Mouse (Mus musculus): ENCODE measurements around the gene Olfr545.
"Not testable (repeated sequence)": the region's sequence is repeated elsewhere in the genome, so short reads cannot be mapped to it uniquely, and the experiment has no call there.

The Olfr545 gene

DNA sequence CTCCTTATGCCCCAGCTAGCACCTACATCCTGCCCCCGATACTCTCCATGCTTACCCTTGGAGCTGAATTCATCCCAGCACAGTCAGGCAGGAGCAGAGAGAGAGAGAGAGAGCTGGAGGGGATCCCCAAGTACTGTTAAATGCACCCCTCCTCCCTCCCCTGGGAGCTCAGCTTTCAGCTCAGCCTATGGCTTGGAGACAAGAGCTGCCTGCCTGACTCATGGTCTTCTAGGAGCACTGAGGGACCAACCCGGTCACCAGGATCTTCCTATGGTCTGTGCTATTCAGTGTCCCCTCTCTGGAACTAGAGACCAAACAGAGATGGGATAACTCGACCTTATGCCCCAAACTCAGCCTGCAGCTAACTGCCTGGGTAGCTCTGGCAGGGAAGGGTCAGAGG lies at the start of gene Olfr545:
Gene Olfr545 (minus strand): TSS at position 101 of the 400 bp plus-strand sequence.
- no peak for DNase-seq

- DNase-seq = no peak
These were observed 41.9 kb upstream of the Olfr545 start for GRCm38 (mm10) chr7:102541251-102541650.

GRCm38 (mm10) chr7:102540596-102540995 lies 41.2 kb upstream of the Olfr545 start, which contains the start of gene Olfr548-ps1:
Gene Olfr548-ps1 (plus strand): TSS chr7:102540896.
- no peak for DNase-seq

DNA sequence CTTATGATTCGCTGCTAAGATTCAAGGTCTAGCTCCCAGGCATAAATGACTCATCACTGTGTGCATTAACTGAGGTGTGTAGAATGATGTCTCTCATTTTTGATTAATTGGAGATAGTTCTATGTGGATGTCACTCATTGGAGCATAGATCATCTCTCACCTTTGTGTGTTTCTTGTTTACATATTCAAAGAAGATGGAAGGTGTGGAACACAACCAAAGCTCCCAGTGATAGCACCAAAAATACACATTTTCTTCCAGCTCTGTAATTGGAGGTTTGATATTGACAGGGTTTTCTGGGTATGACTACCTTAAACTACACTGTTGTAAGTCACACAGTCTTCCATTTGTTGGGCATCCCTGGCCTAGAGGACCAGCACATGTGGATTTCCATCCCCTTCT lies 35.1 kb upstream of the Olfr545 start, which contains the start of gene Olfr547:
Gene Olfr547 (plus strand): TSS at position 301 of the 400 bp plus-strand sequence.
- no peak for DNase-seq

DNA sequence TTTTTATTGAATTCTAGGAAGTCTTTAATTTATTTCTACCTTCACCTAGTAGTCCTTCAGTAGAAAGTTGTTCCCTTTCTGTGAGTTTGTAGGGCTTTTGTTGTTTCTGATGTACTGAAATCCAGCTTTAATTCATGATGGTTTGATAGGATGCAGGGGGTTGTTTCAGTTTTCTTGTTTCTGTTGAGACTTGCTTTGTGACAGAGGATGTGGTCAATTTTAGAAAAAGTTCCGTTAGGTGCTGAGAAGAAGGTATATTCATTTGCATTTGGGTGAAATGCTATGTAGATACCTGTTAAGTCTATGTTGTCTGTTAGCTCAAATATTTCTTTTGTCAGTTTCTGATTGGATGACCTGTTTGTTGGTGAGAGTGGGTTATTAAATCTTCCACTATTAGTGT lies 29.7 kb upstream of the Olfr545 start:
- no peak for DNase-seq

DNA sequence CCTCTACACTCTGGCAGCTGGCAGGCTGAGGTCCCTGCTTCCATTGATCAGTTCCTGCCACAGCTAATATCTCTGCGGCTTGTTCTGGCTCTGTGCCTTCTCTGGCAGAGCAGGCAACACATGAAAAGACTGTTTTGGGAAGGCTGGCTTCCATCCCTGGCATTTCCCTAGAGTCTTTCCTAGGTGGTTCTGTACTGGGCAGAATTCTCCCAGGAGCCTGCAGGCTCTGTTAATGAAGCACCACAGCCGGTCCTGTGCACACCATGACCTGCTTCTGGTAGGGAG lies 17.6 kb upstream of the Olfr545 start:
- no peak for DNase-seq

DNA sequence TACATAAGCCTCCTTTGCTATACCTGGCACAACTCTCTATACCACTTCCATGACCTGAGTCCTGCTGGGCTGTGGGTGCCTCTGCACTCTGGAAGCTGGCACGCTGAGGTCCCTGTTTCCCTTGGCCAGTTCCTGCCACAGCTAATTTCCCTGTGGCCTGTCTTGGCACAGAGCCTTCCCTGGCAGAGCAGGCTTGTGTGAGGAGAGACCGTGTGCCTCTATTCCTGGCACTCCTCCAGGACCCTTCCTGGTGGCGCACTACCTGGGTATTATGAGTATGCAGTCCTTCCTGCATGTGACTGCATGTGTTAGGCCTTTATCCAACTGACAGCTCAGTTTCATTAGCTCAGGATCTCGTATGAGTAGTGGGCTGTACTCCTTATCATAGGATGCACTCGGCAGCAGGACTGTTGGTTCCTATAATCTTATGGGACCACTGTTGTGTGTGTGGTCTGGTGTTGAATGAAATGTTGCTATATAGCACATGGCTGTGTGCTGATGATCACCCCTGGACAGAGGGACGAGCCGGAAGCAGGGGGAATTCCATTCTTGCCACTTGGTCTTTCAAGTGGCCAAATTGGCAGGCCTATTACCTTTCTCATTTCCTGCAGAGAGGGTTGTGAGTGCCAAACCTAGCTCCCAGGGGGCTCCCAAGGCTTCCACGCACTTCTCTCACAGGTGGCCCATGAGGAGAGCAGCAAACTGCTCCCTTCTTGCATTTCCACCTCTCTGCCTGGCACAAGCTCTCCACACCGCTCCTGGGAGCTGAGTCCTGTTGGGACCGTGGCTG lies 17.1 kb upstream of the Olfr545 start:
- DNase-seq = peak; percentile 46 to 54

DNA sequence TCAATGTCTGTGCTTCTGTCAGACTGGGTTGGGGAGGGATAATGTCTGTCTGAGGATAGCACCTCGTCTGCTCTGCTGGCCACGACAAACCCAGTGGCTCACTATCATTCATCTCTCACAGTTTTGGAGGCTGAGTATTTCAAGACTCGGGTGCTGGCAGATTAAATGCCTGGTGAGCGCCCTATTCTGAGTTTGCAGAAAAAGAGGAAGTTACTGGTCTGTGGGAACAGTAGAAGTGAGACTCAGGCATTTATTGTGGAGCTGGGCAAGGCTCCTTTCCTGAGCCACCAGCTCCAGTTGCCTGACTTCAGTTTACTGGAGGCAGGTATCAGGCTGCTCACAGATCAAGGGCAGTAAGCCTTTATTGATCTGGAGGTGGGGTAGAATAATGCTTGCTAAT lies 14.8 kb upstream of the Olfr545 start:
- DNase-seq = no peak

DNA sequence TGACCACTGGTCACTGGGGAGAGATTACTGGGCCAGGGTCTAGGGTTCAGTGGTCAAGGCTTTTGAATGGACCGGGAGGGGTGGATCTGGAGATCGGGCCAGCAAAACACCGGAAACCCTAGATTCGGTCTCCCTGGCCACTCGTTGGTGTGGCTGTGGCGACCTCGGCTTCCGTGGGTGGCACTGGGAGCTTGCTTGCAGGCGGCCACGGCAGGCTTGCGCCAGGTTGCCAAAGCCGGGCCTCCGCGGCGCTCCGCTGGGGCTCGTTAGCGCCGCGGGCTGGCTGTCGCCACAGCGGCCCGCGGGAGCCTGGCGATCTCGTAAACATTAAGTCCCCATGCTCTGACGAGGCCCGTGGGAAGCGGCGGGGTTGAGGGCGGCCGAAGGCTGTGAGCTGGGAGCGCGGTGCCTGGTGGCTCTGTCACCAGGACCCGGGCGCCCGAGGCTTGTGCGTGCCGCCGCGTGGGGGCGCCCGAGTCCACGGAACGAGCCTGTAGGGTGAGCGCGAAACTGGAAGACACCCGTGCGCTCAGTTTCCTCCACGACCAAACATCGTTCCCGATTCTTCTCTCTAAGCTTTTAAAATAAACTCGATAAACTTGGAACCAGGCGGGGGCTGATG lies 13.6 kb upstream of the Olfr545 start:
- peak; percentile 87 to 90 for DNase-seq

- no peak for DNase-seq
These were observed 12.6 kb upstream of the Olfr545 start for GRCm38 (mm10) chr7:102511927-102512326.

GRCm38 (mm10) chr7:102509726-102510125 lies 10.4 kb upstream of the Olfr545 start:
- no peak for DNase-seq

- no peak for DNase-seq
These were observed 9.3 kb upstream of the Olfr545 start for GRCm38 (mm10) chr7:102508666-102509065.

- DNase-seq = no peak
These were observed 8.7 kb upstream of the Olfr545 start for GRCm38 (mm10) chr7:102508066-102508465.

- peak; percentile 78 to 87 for DNase-seq
These were observed 7.5 kb upstream of the Olfr545 start for GRCm38 (mm10) chr7:102506848-102507247.

GRCm38 (mm10) chr7:102501986-102502385 lies 2.6 kb upstream of the Olfr545 start:
- peak; percentile 35 to 50 for DNase-seq

- not testable (repeated sequence) for DNase-seq
These were observed 5.0 kb downstream of the Olfr545 start for GRCm38 (mm10) chr7:102494416-102494815.

DNA sequence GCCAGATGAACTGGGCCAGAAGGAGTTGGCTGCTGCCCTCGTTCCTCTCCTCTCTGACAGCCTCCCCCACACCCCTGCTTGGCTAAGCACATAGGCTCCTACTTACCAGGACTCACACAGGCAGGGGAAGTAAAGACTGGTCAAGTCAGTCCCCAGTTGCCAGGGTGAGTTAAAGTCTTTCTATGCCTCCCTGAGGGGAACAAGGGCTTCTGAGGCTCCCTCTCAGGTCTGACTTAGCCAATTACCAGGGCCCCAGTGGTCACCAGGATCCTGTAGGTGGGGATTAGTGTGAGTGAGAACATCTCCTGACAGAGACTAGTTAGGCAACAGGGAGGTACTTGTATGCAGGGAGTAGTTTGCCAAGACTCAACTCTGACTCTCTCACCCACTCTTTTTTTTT lies 11.2 kb downstream of the Olfr545 start, which contains the start of gene Olfr544:
Gene Olfr544 (minus strand): TSS at position 153 of the 400 bp plus-strand sequence.
- no peak for DNase-seq

DNA sequence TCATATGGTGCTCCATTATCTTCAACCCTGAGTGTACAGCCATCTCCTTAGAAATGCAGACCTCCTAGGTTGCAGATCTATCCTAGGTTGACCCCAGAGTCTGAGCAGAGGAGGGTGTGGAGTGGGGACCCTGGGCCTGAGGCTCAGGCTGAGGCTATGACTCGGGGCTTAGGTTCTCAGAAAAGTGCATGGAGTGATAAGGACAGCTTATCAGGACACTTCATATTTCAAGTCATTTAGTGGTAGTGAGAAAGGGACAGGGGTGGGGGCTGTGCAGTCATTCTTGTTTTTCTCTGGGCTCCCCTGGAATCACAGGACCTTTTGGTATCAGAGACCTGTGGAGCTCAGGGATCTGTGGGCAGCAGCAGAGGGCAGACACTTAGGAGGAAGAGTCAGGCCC lies 13.3 kb downstream of the Olfr545 start:
- no peak for DNase-seq

DNA sequence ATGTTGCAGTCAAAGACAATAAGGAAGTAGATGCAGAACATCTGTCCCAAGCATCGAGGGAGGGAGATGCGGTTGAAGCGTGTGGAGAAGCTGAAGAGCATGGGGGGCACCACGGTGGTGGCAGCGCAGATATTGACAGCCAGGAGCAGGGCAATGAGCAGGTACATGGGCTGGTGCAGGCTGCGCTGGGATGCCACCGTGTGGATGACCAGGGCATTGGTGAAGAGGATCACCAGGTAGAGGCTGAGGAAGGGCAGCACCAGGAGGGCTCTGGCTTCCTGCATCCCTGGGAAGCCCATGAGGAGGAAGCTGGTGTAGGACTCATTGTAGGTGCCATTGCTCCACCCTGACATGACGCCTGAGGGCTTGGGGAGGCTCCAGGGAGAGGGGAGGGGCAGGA lies 14.6 kb downstream of the Olfr545 start:
- DNase-seq = not testable (repeated sequence)

DNA sequence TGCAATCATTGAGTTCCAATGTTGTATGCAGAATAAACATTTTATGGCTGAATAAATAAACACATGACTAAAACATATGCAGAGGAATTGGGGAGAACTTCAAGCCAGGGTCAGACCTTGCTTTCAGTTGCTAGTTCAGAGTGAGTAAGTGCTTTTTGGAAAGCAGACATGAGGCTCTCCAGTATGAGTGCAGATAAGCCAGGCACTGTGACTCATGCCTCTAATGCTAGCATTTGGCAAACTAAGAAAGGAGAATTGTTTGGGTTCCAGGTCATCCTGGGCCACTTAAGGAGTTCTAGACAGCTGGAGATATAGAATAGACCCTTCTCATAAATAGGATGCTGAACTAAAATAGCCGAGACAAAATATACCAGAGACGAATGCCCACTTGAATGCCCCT lies 15.7 kb downstream of the Olfr545 start:
- no peak for DNase-seq

GRCm38 (mm10) chr7:102481579-102481978 lies 17.8 kb downstream of the Olfr545 start, which contains the start of gene Olfr543:
Gene Olfr543 (minus strand): TSS chr7:102481679.
- no peak for DNase-seq

GRCm38 (mm10) chr7:102480821-102481220 lies 18.6 kb downstream of the Olfr545 start:
- no peak for DNase-seq

DNA sequence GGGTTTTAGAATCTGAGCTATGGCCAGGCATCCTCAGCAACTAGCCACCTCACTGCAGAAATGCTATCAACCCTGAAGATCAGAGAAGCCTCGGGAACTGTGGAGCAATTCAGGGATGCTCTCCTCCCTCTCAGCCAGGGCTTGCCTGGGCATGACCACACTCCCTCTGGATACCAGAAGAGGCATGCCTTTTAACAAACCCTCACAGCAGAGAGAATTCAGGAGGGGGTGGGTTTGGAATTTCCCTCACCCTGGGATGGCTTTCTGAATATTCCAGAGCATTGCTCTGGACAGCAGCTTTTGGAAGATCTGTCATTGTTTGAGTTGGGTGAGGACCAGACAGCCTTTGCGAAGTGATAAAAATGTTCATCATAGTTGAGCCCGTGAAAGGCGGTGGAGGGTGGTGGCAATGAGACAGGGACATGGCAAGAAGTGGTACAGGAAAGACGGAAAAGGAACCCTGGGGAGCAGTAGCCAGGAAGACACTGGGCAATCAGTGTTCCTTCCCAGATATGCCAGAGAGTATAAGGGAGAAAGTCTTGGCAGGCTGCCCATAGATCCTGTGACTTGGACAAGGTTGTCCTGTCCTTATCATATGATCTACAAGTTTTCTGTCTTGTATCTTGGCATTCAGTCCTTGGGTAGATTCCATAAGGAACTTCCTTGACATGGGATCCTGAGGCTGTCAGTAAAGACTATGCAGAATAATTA lies 19.9 kb downstream of the Olfr545 start:
- DNase-seq = no peak

DNA sequence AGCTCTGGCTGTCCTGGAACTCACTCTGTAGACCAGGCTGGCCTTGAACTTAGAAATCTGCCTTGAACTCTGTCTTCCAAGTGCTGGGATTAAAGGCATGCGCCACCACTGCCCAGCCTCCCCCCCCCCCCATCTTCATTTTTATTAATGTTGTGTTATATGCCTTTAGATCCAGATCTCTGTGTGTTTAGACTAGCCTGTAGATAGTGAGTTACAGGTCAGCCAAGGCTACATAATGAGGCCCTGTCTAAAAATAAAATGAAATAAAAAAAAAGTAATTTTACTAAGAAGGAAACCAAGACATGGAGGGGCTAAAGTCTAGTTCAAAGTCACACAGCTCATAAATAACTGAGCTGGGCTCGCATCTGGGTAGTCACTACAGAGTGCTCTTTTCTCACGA lies 20.4 kb downstream of the Olfr545 start:
- DNase-seq = no peak

Measured in cerebellum, postnatal 36 days (tissue).